Mouse (Mus musculus): ENCODE measurements around the gene Ndufc1. TPM values are rescaled to one million over a fixed set of nuclear protein-coding genes. Genes with fewer than 3 reads are reported as not detected.
"Not testable (repeated sequence)": the region's sequence is repeated elsewhere in the genome, so short reads cannot be mapped to it uniquely, and the experiment has no call there.

Ndufc1 gene
- 835 and 844 TPM in 2 replicates for polyA plus RNA-seq (2015; fragmentation: Nextera tagmentation; extraction: Ambion mirVana)

DNA sequence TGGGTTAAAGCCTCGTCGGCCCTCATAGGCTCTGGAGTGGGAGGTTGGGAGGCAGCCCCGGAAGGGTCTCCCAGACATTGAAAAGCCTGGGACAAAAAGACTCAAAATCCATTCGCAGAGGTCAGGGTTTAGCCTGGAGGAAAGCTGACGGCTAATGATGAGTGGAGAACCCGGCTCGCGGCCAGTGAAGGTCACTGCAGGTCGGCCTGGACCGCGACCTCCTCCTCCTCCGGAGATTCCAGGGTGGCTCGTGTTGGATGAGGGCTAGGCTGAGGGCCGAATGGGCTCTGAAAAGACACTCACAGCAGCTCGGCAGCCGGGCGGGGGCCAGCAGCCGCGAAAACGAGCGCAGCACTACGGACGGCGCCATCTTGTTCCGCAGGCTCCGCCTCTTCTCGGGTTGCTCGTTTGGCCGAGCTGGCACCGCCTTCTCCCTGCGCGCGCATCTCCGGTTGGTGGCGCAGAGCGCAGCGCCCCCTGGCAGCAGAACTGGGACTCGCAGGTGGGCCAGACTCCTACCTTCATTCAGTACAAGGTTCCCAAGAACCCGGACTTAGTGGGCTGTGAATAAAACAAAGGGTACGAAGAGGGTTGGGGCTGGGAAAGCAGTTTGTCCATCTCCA lies at the start of gene Ndufc1:
Ndufc1 (minus strand) TSS at position 428 of the 623 bp plus-strand sequence.
- peak; percentile 95 for DNase-seq (ENCODE audit: low spot score)

DNA sequence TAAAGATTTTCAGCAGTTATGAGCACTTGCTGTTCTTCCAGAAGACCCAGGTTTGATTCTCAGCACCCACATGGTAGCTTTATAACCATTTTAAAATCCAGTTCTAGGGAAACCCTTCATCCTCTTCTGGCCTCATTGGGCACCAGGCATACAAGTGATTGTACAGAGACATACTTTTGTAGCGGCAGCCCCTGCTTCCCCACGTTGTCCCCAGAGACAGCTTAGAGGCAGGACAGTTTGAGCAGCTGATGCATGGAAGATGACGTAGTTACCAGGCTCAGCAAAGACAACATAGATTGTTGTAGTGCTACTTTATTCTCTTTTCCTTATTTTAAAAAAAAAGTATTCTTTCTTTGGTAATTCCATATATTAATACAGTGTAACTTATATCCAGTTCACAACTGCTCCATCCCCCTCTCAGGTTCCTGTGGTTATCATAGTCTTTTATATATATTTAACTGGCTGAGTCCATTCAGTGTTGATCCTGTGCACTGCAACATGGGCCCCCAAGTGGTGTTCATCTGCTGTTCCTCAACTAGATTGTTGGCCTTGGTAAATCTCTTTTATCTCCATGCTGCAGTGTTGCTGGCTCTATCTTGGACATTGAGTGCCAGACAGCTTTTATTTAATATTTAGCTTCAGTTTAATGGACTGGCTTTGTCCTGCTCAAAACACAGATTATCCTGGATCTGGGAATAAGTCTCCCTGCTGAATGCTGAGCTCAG lies 26.2 kb upstream of the Ndufc1 start:
- DNase-seq (ENCODE audit: low spot score), result no peak

DNA sequence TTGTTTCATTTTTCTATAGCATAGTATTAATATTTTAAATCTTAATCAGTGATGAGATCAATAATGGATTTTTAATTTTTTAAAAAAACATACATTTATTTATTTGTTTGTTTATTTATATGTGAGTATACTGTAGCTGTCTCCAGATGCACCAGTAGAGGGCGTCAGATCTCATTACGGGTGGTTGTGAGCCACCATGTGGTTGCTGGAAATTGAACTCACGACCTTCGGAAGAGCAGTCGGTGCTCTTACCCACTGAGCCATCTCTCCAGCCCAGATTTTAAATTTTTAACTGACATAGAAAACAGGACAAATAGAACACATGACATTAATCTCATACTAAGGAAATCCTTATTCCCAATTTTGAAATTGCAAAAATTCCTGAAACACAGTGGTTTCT lies 25.6 kb upstream of the Ndufc1 start:
- not testable (repeated sequence) for DNase-seq (ENCODE audit: low spot score)

DNA sequence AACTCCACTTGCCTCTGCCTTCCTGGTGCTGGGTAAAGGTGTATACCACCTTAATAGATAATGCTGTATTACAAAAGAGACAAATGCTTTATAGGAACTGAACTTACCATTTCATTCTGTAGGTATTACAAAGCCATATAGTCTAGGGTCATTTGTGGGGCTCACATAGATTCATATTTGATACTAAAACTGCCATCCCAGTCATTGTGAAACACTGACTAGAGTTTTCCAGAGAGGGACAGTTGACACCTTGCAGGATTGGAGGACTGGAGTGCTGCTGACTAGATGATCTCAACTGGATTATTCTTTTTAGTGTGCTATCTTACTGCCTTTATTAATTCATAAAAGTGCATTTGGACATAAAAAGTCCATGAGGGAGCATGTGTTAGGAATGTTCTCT lies 16.6 kb upstream of the Ndufc1 start:
- no peak for DNase-seq (ENCODE audit: low spot score)

DNA sequence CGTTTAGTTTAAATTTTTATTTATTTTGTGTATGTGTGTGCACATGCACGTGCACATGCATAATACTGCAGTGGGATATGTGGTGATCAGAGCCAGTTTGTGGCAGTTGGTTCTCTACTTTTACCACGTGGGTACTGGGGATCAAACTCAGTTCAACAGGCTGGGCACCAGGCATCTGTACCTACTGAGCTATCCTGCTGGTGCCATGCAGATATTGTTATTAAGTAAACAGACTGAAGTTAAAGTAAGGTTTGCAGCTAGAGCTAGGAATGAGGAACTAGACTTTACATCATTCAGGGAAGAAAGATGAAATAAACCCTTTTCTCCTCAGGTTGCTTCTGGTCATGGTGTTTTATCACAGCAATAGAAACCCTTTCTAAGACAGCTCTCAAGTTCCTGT lies 13.1 kb upstream of the Ndufc1 start:
- no peak for DNase-seq (ENCODE audit: low spot score)

DNA sequence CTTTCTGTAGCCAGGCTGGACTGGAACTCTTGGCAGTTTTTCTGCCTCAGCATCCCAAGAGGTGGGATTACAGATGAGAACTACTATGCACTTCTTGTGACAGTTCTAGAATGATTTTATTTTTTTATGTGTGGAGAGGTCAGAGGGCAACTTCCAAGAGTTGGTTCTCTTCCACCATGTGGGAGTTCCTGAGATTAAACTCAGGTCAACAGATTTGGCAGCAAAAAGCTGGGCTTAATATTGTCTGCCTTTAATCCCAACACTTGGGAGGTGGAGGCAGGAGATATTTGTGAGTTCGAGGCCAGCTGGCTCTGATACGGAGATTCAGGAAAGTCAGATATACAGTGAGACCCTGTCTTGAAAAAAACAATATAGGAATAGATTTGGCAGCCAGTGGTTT lies 9.2 kb upstream of the Ndufc1 start:
- no peak for DNase-seq (ENCODE audit: low spot score)

DNA sequence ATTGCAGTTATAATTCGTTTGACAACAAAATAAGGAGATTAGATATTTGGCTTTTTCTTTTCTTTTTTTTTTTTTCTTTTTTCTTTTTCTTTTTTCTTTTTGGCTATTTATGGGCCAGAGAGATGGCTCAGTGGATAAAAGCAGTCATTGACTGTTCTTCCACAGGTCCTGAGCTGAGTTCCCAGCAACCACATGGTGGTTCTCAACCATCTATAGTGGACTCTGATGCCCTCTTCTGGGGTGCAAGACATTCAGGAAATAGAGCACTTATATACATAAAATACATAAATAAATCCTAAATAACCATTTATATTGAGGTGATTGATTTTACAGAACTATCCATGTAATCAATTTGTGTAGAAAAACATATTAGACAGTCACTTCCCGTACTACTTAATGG lies 8.7 kb upstream of the Ndufc1 start:
- no peak for DNase-seq (ENCODE audit: low spot score)

DNA sequence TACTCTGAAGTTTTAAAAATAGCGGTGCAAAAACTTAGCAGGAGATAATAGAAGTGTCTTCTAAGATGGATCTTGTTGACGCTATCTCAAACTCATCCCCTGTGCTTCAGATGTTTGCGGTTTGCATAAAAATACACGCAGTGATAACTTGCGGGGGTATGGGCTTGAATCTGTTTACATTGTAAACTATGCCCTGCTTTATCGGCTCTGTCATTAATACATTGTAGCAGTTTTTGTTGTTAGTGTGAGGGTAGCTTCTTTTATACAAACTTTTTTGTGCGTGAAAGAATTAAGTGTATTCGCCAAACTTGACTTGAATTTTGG lies 8.3 kb upstream of the Ndufc1 start:
- no peak for DNase-seq (ENCODE audit: low spot score)

DNA sequence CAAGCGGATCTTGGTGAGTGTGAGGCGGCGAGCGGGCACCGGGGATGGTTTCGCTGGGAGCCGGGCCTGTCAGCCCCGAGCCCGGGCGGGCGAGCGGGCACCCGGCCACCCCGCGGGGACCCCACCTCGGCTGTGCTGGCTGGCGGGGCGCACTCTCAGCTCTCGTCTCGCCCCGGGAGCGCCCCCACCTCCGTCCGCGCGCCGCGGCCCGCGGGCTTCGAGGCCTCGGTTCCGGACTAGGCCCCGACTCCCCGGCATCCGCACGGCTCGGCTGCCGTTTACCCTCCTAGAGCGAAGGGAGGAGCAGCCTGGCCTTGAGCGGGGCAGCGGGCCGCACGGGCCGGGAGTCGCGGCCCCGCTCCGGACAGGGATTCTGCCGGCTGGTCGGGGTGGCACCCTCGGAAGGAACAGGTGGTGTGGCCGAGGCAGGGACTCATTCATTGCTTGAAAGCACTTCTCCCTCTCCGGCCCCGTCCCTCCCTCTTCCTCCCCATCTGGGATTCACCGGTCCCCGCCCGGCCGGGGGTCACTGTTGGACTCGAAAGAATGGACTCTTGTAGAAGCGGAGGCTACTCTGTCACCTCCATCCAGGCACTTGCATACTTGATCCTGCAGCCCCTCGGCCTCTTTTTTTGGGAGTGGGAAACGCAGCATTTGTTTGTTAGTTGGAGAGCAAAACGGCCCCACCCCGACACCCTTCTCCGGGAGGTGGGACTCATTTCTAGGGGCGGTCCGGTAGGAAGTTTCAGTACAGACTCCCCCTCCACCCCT lies 7.8 kb upstream of the Ndufc1 start:
- DNase-seq (ENCODE audit: low spot score), result peak; percentile 65

DNA sequence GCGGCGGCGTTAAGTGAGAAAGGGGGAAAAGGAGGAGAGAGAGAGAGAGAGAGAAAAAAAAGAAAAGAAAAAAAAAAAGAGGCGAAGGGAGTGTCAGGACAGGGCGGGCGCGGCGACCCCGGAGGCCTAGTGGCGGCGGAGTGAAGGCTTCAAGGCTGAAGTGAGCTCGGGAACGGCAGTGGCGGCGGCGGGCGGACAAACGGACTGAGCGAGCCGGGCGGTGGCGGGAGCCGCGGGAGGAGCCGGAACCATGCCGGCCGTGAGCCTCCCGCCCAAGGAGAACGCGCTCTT lies 7.2 kb upstream of the Ndufc1 start:
- no peak for DNase-seq (ENCODE audit: low spot score)

DNA sequence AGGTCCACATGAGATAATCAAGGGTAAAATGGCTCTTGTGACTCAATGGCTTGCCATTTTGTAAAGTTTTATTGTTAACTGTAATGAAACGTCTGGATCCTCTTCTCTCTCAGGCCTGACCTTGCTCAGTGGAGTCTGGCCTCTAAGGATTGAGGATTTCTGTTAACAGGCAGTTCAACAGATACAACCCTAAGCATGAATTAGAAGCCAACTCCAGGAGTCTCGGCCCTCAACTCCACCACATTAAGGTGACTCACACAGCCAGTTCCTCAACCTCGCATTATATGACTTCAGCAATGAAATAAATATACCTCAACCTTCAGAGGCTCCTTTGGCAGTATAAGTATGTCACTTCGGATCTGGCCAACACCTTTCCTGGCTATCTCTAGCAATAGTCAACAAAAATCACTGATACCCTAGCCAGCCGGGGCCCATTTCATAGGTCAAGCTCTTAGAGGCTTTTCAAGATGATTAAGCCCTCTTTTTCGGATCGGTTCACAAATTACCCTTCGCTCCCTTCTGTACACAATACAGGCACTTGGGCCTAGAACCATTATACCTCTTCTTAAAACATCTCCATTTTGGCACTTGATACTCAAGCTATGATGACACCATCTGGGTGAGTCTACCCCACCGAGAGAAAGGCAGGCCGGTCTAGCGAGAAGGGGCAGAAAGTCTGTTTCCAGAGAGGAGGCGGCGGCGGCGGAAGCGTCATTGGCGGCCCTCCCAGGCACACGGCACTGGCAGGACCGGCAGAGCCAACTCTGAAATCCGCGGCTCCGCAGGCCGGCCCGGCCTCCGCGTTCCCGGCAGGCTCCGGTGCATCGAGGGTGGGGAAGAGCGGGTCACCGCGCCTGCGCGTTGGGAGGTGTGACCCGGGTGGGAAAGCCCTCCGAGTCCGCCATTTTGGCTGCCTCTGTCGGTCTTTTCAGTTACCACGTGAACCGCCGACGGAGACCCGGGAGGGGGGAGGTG lies 6.6 kb upstream of the Ndufc1 start, which contains the start of gene Naa15:
Naa15 (plus strand) TSS at position 51 of the 975 bp plus-strand sequence.
- peak; percentile 95 for DNase-seq (ENCODE audit: low spot score)

DNA sequence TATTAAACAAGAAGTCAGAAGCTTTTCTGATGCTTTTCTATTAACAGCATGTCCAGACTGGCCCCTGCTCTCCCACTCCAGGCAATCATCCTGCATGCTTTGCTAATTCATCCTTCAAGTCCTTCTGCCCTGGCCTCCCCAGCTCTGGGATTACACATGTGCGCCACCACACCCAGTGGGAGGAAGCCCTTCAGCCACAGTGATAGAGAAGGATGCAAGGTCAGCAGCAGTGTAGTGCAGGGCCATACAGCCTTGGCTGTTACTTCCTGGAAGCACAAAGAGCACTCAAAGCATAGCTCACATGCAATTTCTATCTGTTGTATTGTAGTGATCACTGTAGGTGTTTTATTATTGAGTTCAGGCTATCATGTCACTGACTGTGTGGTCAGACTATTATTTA lies 4.5 kb upstream of the Ndufc1 start:
- DNase-seq (ENCODE audit: low spot score), result no peak

DNA sequence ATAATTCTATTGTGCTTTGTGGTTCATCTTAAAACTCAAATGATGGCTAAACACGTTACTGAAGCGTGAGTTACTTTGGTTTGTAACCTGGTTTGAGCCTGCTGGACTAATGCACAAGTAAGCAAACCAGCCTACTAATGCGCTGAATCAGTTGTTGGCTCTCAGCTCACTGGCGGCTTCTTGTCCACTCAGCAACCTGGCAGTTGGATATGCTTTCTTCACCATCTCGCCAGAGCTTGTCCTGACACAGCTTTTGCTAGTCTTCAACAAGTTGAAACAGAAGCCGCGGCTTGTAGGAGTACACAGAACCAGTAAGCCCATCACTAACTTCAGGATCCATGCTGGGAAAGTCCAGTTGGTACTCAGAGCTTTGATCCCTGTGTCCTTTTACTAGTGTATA lies 3.7 kb upstream of the Ndufc1 start:
- DNase-seq (ENCODE audit: low spot score), result no peak

DNA sequence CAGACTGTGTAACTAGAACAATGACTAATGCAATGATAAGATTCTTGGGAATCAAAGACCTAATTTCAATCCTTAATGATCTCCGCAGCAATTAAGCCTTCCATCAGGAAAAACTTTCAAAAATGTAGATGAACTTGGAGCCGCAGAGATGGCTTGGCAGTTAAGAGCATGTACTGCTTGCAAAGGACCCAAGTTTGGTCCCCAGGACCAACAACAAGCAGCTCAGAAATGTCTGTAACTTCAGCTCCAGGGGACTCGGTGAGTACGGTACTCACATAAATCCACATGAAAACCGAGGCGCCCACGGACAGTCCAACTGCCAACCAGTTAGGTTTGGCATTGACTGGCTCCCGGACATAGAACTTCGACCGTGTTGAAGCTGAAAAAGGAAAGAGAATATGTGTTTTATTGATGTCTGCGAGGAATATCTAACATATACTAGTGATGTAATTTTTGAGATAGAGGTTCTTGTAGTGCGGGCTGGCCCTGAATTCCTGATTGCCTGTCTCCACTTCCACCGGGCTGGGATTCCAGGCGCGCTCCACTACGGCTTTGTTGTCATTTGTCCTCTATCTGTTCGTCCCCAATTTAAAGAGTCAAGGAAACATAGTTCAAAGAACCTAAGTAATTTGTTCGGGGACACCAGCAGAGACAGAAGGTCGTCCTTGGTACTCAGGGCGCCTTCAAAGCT lies 773 bp downstream of the Ndufc1 start:
- DNase-seq (ENCODE audit: low spot score), result no peak

DNA sequence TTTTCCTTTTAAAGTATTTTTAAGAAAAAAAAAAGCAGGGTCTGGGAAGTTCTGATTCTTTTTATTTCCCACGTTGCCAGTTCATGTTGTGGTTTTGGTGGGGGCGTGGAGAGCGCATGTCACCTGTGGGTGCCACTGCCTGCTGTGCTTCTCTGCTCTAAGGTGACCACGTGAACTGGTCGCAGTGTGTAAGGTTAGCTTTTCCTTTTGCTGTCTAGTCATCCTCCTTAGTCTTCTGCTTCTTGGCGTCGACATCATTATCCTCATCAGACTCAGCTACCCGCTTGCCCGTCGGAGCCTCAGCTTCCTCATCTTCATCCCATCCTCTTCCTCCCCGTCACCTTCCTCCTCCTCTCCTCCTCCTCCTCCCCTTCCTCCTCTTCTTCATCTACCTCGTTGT lies 6.2 kb downstream of the Ndufc1 start:
- no peak for DNase-seq (ENCODE audit: low spot score)

DNA sequence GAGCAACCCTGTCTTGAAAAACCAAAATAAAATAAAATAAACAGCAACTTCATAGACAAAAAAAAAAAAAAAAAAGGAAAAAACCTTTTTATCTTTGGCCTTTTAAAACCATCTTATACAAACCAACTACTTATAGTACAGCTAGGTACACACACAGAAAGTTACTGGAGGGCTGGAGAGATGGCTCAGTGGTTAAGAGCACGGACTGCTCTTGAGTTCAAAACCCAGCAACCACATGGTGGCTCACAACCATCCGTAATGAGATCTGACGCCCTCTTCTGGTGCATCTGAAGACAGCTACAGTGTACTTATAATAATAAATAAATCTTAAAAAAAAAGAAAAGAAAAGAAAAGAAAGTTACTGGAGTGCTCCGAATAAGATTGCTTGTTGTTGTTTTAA lies 6.7 kb downstream of the Ndufc1 start:
- not testable (repeated sequence) for DNase-seq (ENCODE audit: low spot score)

DNA sequence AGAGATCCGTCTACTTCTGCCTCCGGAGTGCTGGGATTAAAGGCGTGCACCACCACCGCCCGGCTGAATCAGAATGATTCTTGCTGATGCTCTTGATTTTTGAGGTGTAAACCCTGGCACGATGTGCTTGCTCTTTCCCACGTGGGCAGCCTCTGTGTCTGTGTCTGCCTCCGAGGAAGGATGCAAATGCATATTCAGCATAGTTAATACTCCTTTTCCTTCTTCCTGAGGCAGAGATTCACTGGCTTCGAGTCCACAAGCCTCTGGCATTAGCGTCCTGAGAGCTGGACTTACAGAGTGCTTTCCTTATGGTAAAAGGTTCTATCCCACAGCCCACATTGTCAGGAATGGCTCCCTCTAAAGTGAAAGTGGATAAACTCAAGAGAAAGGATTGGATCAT lies 8.1 kb downstream of the Ndufc1 start:
- no peak for DNase-seq (ENCODE audit: low spot score)

DNA sequence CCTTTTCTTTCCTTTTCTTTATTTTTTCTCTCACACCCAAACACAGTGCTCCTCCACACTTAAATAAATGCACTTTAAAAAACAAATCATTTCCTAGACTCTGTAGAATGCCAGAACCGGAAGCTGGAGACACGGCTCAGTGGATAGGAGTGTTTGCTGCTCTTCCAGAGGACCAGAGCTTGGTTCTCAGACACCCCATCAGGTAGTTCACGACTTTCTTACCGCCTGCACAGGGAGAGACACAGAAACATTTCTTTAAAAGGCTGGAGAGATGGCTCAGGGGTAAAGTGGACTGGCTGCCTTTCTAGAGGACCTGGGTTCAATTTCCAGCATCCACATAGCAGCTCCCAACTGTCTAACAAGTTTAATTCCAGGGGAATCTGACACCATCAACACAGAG lies 9.3 kb downstream of the Ndufc1 start:
- no peak for DNase-seq (ENCODE audit: low spot score)

DNA sequence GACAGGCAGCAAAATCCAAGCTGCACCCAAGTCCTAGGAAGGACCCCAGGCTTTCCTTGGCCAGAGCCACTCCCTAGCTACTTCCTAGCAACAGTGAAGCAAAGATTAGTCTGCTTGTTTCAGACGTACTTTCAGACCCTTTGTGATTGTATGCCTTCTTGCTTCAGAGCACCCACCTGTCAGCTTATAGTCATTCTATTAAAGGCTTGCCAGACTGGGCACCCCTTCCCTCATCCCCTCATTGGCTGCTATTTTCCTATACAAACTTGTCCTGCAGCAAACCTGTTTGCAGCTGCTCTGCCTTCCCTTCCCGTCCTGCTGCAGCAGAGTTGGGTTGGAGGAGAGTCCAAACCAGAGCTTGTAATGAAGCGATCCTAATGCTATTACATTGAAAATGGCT lies 10.1 kb downstream of the Ndufc1 start:
- DNase-seq (ENCODE audit: low spot score), result no peak

DNA sequence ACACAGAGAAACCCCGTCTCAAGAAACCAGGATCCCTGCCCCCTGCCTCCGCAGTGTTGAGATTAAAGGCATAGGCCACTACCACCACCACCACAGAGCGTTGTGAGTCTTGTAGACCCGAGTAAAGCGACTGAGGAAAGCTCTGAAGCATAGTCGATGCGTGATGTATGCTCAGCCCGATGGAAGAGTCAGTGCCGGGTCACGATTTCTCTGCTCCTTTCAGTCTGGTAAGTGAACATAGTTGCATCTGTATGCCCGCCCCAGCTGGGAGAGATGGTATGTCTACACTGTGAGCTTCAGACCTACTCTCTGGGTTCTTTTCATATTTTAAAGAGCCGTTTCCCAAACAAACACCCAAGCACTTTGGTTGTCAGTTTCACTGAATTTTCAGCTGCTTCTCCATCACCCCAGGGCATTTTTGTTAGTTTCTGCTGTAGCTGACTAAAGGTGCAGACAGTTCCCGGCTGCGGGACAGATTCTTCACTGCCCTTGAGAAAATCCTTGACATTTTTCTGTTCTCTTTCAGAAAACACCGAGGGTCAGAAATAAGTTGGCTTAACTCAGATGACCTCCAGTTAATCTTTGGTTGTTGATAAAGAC lies 11.0 kb downstream of the Ndufc1 start:
- DNase-seq (ENCODE audit: low spot score), result no peak
